Mouse (Mus musculus) heart, postnatal 0 days (tissue): ENCODE measurements around the gene Plppr1. TPM values are rescaled to one million over a fixed set of nuclear protein-coding genes. Genes with fewer than 3 reads are reported as not detected.

Source experiments
- ATAC-seq: fragments of 200-750 bp; cut with Nextera tagmentation; 2 replicates; pipeline ENCODE4 v1.8.0; 2017; ENCODE audit warnings: low read depth, moderate number of reproducible peaks, moderate library complexity; ENCODE audit not compliant: insufficient read depth
- DNase-seq: peaks from one replicate; pipeline ENCODE4 v3.0.0-alpha.2; 2016; ENCODE audit warnings: low spot score
- H3K27ac ChIP-seq: fragments of 300-500 bp; sonication (generic); 2 replicates; pipeline ENCODE4 v1.5.1; 2014; ENCODE audit warnings: low read depth, mild to moderate bottlenecking
- H3K27me3 ChIP-seq: fragments of 300-500 bp; sonication (generic); 2 replicates; pipeline ENCODE4 v1.6.1; 2014; ENCODE audit warnings: low read length, mixed read lengths; ENCODE audit not compliant: control insufficient read depth, insufficient read depth
- H3K36me3 ChIP-seq: fragments of 300-500 bp; sonication (generic); replicated peaks from 2 replicates; pipeline ENCODE4 v1.6.1; 2014; ENCODE audit warnings: low read length, mixed read lengths; ENCODE audit not compliant: control insufficient read depth, insufficient read depth
- H3K4me1 ChIP-seq: fragments of 300-500 bp; sonication (generic); 2 replicates; pipeline ENCODE4 v1.6.1; 2014; ENCODE audit warnings: antibody characterized with exemption; ENCODE audit not compliant: control insufficient read depth, insufficient read depth
- H3K4me2 ChIP-seq: fragments of 300-500 bp; sonication (generic); 2 replicates; pipeline ENCODE4 v1.6.1; 2014; ENCODE audit warnings: low read depth, mild to moderate bottlenecking, low read length, moderate library complexity
- H3K4me3 ChIP-seq: fragments of 300-500 bp; sonication (generic); 2 replicates; pipeline ENCODE4 v1.5.1; 2014; ENCODE audit warnings: low read depth, low read length
- H3K9ac ChIP-seq: fragments of 300-500 bp; sonication (generic); replicated peaks from 2 replicates; pipeline ENCODE4 v1.6.1; 2014; ENCODE audit warnings: low read depth, low read length, mixed read lengths
- H3K9me3 ChIP-seq: fragments of 300-500 bp; sonication (generic); replicated peaks from 2 replicates; pipeline ENCODE4 v1.6.1; 2016; ENCODE audit warnings: low read length; ENCODE audit not compliant: control insufficient read depth
- CTCF ChIP-seq: IDR thresholded peaks from 2 replicates; pipeline ENCODE4 v1.5.1; 2016; ENCODE audit warnings: antibody characterized with exemption, control low read depth, low read depth
- EP300 ChIP-seq: IDR thresholded peaks from 2 replicates; pipeline ENCODE4 v1.6.1; 2016; ENCODE audit warnings: antibody characterized with exemption, low read depth
- WGBS: fragments of 180-500 bp; shearing (Covaris S2); extraction: QIAGEN DNeasy Blood & Tissue Kit; methylation state at CpG from one replicate; pipeline ENCODE4 v1.1.7; 2014; 5-methylcytosine and 5-hydroxymethylcytosine counted together
- polyA plus RNA-seq: library from polyadenylated mRNA; unstranded; fragments of >200 nt; fragmentation: Nextera tagmentation; extraction: Ambion mirVana; gene quantifications from 2 replicates; pipeline ENCODE4 v1.2.1, GENCODE M21; 2015
- total RNA-seq: library from RNA; depleted of rRNA; stranded (reverse); fragments of >200 nt; gene quantifications from 2 replicates; pipeline ENCODE4 v1.2.3, GENCODE M21; 2014; ENCODE audit warnings: low replicate concordance

Gene Plppr1
- total and polyA plus RNA-seq, 2 experiments from 2014 or later, result 3.7 to 5.2 TPM

DNA sequence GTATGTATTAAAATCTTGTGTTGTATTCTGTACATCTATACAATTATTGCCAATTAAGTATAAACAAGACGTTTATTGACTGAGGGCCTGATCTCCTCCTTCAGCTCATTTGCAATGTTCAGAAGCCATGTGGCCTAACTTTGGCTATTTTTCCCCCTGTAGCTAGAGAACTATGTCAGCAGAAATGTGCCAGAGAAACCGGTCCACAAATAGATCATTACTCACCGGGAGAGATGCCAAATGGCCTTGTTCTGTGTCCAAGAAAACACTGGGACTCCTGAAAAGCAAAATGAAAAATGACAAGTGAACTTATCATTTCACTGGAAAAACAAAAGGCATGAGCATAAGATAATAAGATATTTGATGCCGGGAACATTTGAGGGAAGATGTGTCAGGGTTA, 13.8 kb downstream of the Plppr1 start:
- ATAC-seq (peak; percentile 92), DNase-seq (peak; percentile 93)
- peak overlapping the region; percentile 91 for H3K27ac ChIP-seq
- 0 out of 2 replicates have a peak, but pooled peaks cover 3% of the 10 kb centered on the region for H3K27me3 ChIP-seq
- TF ChIP-seq EP300 (peak; percentile 69; the same call in 1 of the 2 replicates), CTCF (no peak)
- no peaks in the 10 kb centered on the region for H3K9me3 ChIP-seq
- H3K36me3 ChIP-seq, result no peaks in the 10 kb centered on the region
- H3K9ac ChIP-seq, result no peak overlapping the region
- peaks cover 15% of the 10 kb centered on the region for H3K4me1 ChIP-seq
- H3K4me2 ChIP-seq, result no peak overlapping the region
- WGBS, result 13% methylated on average over 4 of the region's 4 CpGs
- H3K4me3 ChIP-seq, result no peak overlapping the region

DNA sequence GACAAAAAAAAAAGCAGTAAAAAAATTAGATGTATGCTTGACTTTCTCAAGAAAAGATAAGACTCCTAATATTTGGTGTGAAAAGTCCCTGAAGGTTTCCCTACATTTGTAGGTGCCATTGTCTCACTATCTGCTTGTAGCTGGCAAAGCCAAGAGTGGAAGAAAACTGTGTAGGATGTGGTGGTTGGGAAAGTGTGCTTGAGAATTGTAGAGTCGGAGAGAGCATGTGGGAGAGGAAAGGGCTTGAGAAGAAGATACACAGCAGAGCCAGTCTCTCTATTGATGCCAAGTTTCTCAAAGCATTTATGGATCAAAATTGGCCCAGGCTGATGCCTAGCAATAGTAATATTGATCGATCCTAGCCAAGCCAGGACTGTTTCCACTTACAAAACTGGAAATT, 16.8 kb downstream of the Plppr1 start:
- H3K27me3 ChIP-seq, result 0 out of 2 replicates have a peak, but pooled peaks cover 3% of the 10 kb centered on the region
- 88% methylated on average over 2 of the region's 2 CpGs for WGBS
- no peak for DNase-seq
- H3K4me3 ChIP-seq, result no peak overlapping the region
- H3K9ac ChIP-seq, result no peak overlapping the region
- no peaks in the 10 kb centered on the region for H3K36me3 ChIP-seq
- H3K9me3 ChIP-seq, result no peaks in the 10 kb centered on the region
- no peak for TF ChIP-seq CTCF
- TF ChIP-seq EP300, result no peak
- no peak overlapping the region for H3K27ac ChIP-seq
- no peak overlapping the region for H3K4me2 ChIP-seq
- no peak for ATAC-seq
- H3K4me1 ChIP-seq, result peaks cover 15% of the 10 kb centered on the region

DNA sequence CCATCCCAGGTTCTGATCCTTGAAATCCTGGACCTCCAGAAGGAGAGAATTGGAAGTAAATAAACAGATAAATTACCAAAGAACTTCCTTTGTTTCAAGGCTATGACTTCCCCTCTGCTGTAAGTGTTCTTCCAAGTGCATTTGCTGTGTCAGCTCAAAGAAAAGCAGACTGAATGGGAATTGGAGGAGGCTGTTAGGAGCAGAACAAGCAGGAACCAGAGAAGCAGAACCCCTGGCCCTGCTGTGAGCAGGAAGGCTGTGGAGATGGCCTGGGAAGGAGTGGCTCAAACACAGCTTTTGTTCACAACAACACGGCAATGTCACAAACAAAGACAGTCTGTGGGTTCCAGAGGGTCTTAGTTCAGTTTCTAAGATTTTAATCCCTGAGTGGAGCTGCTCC, 20.3 kb downstream of the Plppr1 start:
- TF ChIP-seq CTCF (no peak), EP300 (no peak)
- no peak for DNase-seq
- Histone ChIP-seq H3K27me3 (0 out of 2 replicates have a peak, but pooled peaks cover 3% of the 10 kb centered on the region), H3K9ac (no peak overlapping the region), H3K4me1 (no peaks in the 10 kb centered on the region; the same call in 1 of the 2 replicates), H3K4me2 (no peak overlapping the region), H3K4me3 (no peak overlapping the region), H3K27ac (no peak overlapping the region), H3K9me3 (no peaks in the 10 kb centered on the region), H3K36me3 (no peaks in the 10 kb centered on the region)
- WGBS, result 75% methylated on average over 1 of the region's 1 CpGs
- no peak for ATAC-seq

DNA sequence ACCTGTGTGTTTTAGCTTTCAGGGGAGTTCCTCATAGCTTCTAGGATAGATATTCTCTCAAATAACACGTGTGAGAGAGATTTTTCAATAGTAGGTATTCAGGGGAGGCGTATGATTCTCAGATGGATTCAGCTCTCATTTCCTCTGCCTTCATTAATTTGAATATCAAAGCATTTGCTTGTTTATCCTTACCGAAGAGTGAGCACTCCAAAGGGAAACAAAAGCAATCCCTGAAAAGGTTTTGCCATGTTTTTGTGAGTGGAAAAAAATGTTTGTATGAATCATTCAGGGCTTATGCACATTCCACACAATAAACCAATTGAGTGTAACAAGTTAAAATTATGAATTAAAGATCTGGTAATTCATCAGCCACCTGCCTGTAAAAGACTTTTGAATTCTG, 29.1 kb downstream of the Plppr1 start:
- WGBS, result 55% methylated on average over 3 of the region's 3 CpGs
- H3K4me3 ChIP-seq, result no peak overlapping the region
- no peak overlapping the region for H3K4me2 ChIP-seq
- no peaks in the 10 kb centered on the region for H3K4me1 ChIP-seq
- no peaks in the 10 kb centered on the region for H3K27me3 ChIP-seq
- TF ChIP-seq EP300 (no peak), CTCF (no peak)
- DNase-seq (no peak), ATAC-seq (no peak)
- no peak overlapping the region for H3K9ac ChIP-seq
- no peak overlapping the region for H3K27ac ChIP-seq
- no peaks in the 10 kb centered on the region for H3K36me3 ChIP-seq
- no peaks in the 10 kb centered on the region for H3K9me3 ChIP-seq

DNA sequence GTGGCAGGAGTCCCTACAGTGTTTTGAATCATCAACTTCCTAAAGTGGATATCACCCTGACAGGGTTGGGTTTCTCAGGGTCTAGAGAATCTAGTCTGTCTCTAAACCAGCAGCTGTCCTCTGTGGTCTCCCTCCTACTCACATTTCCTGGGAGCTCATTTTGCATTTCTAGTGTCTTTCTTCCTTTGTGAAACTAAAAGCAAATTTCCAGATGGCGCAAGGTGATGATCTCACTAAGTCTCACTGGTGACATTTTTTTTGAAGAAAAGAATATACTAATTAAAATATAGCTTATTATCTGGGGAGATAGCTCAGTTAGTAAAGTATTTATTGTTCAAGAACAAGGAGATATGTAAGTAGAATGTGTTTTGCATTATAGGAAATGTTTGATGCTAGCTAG, 31.4 kb downstream of the Plppr1 start:
- ATAC-seq, result no peak
- no peak overlapping the region for H3K27ac ChIP-seq
- no peaks in the 10 kb centered on the region for H3K4me1 ChIP-seq
- TF ChIP-seq CTCF, result no peak
- no peak for TF ChIP-seq EP300
- 90% methylated on average over 1 of the region's 1 CpGs for WGBS
- no peak overlapping the region for H3K9ac ChIP-seq
- H3K9me3 ChIP-seq, result no peaks in the 10 kb centered on the region
- H3K27me3 ChIP-seq, result no peaks in the 10 kb centered on the region
- DNase-seq, result no peak
- no peak overlapping the region for H3K4me2 ChIP-seq
- H3K4me3 ChIP-seq, result no peak overlapping the region
- H3K36me3 ChIP-seq, result no peaks in the 10 kb centered on the region

DNA sequence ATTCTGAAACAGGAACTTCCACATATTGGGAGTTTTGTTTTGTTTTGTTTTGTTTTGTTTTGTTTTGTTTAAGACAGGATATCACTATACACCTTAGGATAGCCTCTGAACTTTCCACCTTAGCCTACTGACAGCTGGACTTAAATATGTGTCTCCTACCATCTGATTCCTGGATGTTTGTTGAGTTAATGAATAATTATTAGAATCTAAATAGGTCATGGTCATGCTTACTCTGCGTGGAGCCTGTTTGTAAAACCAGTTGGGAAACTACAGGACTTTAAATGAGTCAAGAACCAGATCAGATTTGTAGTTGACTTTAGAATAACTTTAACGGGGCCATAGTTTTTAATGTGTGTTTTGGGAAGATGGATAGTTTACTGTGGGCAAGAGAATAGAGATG, 40.4 kb downstream of the Plppr1 start:
- 86% methylated on average over 2 of the region's 2 CpGs for WGBS
- no peak for DNase-seq
- no peak for ATAC-seq
- no peak overlapping the region for H3K27ac ChIP-seq
- no peaks in the 10 kb centered on the region for H3K27me3 ChIP-seq
- H3K4me3 ChIP-seq, result no peak overlapping the region
- H3K4me1 ChIP-seq, result no peaks in the 10 kb centered on the region
- no peaks in the 10 kb centered on the region for H3K9me3 ChIP-seq
- H3K36me3 ChIP-seq, result no peaks in the 10 kb centered on the region
- no peak for TF ChIP-seq CTCF
- H3K4me2 ChIP-seq, result no peak overlapping the region
- H3K9ac ChIP-seq, result no peak overlapping the region
